Mouse (Mus musculus) cerebellum, adult 2 months (tissue): ENCODE data around the gene Krtap1-3.

ENCODE experiments used
- CTCF ChIP-seq: fragments of 200-500 bp; IDR thresholded peaks from 2 replicates; pipeline ENCODE4 v1.5.1; 2011; ENCODE audit warnings: low read depth, mild to moderate bottlenecking, control low read depth, low read length, moderate library complexity, borderline replicate concordance; ENCODE audit not compliant: insufficient read depth
- POLR2A ChIP-seq: fragments of 200-500 bp; IDR thresholded peaks from 2 replicates; pipeline ENCODE4 v1.6.1; 2011; ENCODE audit warnings: low read length, control low read depth, borderline replicate concordance; ENCODE audit not compliant: insufficient read depth

DNA sequence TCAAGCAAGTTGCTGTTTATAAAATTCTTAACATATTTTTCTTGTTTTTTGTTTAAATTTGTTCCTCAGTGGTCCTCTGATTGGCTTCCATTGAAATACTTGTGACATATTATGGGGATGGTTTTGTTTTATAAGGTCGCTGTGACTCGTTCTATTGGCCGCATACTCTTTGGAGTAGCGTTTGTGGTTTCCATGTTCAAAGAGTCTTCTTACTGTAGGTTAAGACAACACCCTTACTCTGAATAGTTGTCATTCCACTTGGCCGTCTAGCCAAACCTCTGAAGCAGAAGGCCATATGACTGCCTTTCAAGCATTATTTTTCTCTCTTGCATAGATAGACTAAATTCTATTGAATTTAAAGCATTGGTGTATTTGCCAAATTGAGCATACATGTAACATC lies 10.1 kb downstream of the Krtap1-3 start:
- no peak for TF ChIP-seq CTCF
- no peak for TF ChIP-seq POLR2A
